Mouse (Mus musculus) CH12.LX (cell line): ENCODE results near the gene Fmnl1. TPM values are rescaled to one million over a fixed set of nuclear protein-coding genes. Genes with fewer than 3 reads are reported as not detected.

Experiments used
- DNase-seq: peaks from one replicate; pipeline ENCODE4 v3.0.0-alpha.2; 2013; ENCODE audit errors: extremely low read depth
- H3K27ac ChIP-seq: 2 replicates; pipeline ENCODE4 v1.5.1; 2012; ENCODE audit warnings: low read depth, mild to moderate bottlenecking, control low read depth, moderate library complexity; ENCODE audit not compliant: insufficient read depth
- H3K27me3 ChIP-seq: replicated peaks from 2 replicates; pipeline ENCODE3; 2012; ENCODE audit warnings: inconsistent platforms
- H3K36me3 ChIP-seq, 2 experiments: replicated peaks in 1 of 2; 2 replicates each; pipeline versions ENCODE3 to v1.6.1; 2012; ENCODE audit warnings: inconsistent platforms in 1 of 2, low read length in 1 of 2, mild to moderate bottlenecking in 1 of 2, mixed read lengths in 1 of 2, moderate library complexity in 1 of 2; ENCODE audit not compliant: control insufficient read depth in 1 of 2, insufficient read depth in 1 of 2
- H3K4me1 ChIP-seq, 2 experiments: 2 replicates each; pipeline ENCODE4 v1.6.1; 2012; ENCODE audit warnings: inconsistent platforms in 1 of 2, moderate library complexity in 1 of 2; ENCODE audit not compliant: insufficient read depth in 2 of 2, control insufficient read depth in 1 of 2
- H3K4me2 ChIP-seq: 2 replicates; pipeline ENCODE4 v1.6.1; 2012; ENCODE audit warnings: low read depth, mild to moderate bottlenecking, control low read depth; ENCODE audit not compliant: poor library complexity, insufficient read depth, severe bottlenecking
- H3K4me3 ChIP-seq, 3 experiments: fragments of 150-350 bp in 1 of 3; sonication (generic) in 1 of 3; replicated peaks in 1 of 3; 2 replicates each; pipeline versions ENCODE3 to v1.5.1; 2011 to 2012; ENCODE audit warnings: low read depth in 2 of 3, low read length in 2 of 3, mild to moderate bottlenecking in 2 of 3, moderate library complexity in 2 of 3, control low read depth in 1 of 3, improper control_type of control experiment in 1 of 3, inconsistent platforms in 1 of 3, mixed read lengths in 1 of 3; ENCODE audit not compliant: poor library complexity in 1 of 3
- H3K79me2 ChIP-seq: replicated peaks from 2 replicates; pipeline ENCODE4 v1.6.1; 2012; ENCODE audit warnings: mild to moderate bottlenecking, moderate library complexity; ENCODE audit not compliant: control insufficient read depth, poor library complexity, insufficient read depth, severe bottlenecking; ENCODE audit errors: extremely low read depth
- H3K9ac ChIP-seq: 2 replicates; pipeline ENCODE4 v1.6.1; 2012; ENCODE audit warnings: low read depth, mild to moderate bottlenecking, control low read depth, moderate library complexity; ENCODE audit not compliant: insufficient read depth
- H3K9me3 ChIP-seq: replicated peaks from 2 replicates; pipeline ENCODE3; 2012; ENCODE audit warnings: low read length, inconsistent platforms, mixed read lengths
- CHD2 ChIP-seq: IDR thresholded peaks from 2 replicates; pipeline ENCODE4 v1.6.1; 2011; ENCODE audit warnings: low read length, improper control_type of control experiment
- CTCF ChIP-seq, 2 experiments: IDR thresholded peaks in 1 of 2; conservative IDR thresholded peaks in 1 of 2; 2 replicates each; pipeline ENCODE4 v1.5.1; 2011 to 2012; ENCODE audit warnings: low read depth in 2 of 2, low read length in 2 of 2, improper control_type of control experiment in 1 of 2, inconsistent platforms in 1 of 2, mild to moderate bottlenecking in 1 of 2, moderate library complexity in 1 of 2
- EP300 ChIP-seq: IDR thresholded peaks from 2 replicates; pipeline ENCODE4 v1.6.1; 2011; ENCODE audit warnings: low read length, improper control_type of control experiment
- ETS1 ChIP-seq: conservative IDR thresholded peaks from 2 replicates; pipeline ENCODE4 v1.6.1; 2012; ENCODE audit warnings: low read depth, mild to moderate bottlenecking, inconsistent platforms, low read length, improper control_type of control experiment, moderate library complexity
- GABPA ChIP-seq: IDR thresholded peaks from 2 replicates; pipeline ENCODE4 v1.6.1; 2012; ENCODE audit warnings: low read depth, low read length, improper control_type of control experiment, inconsistent platforms; ENCODE audit not compliant: insufficient replicate concordance
- HCFC1 ChIP-seq: IDR thresholded peaks from 2 replicates; pipeline ENCODE4 v1.6.1; 2012; ENCODE audit warnings: low read depth, mild to moderate bottlenecking, inconsistent platforms, low read length, improper control_type of control experiment
- JUND ChIP-seq: conservative IDR thresholded peaks from 2 replicates; pipeline ENCODE4 v1.6.1; 2011; ENCODE audit warnings: low read depth, low read length, improper control_type of control experiment
- MAFK ChIP-seq: IDR thresholded peaks from 2 replicates; pipeline ENCODE4 v1.6.1; 2011; ENCODE audit warnings: low read length, improper control_type of control experiment; ENCODE audit not compliant: insufficient replicate concordance
- MAX ChIP-seq: IDR thresholded peaks from 2 replicates; pipeline ENCODE4 v1.6.1; 2011; ENCODE audit warnings: low read length, improper control_type of control experiment
- MYC ChIP-seq: IDR thresholded peaks from 2 replicates; pipeline ENCODE4 v1.6.1; 2011; ENCODE audit warnings: low read depth, mild to moderate bottlenecking, improper control_type of control experiment, low read length
- POLR2A ChIP-seq: IDR thresholded peaks from 2 replicates; pipeline ENCODE4 v1.6.1; 2011; ENCODE audit warnings: low read depth, mild to moderate bottlenecking, improper control_type of control experiment, low read length
- POLR2AphosphoS2 ChIP-seq: IDR thresholded peaks from 2 replicates; pipeline ENCODE4 v1.6.1; 2011; ENCODE audit warnings: low read depth, low read length, improper control_type of control experiment
- SIN3A ChIP-seq: IDR thresholded peaks from 2 replicates; pipeline ENCODE4 v1.6.1; 2012; ENCODE audit warnings: low read length, improper control_type of control experiment, inconsistent platforms
- TBP ChIP-seq: conservative IDR thresholded peaks from 2 replicates; pipeline ENCODE4 v1.6.1; 2011; ENCODE audit warnings: low read depth, low read length, improper control_type of control experiment
- TCF12 ChIP-seq: IDR thresholded peaks from 2 replicates; pipeline ENCODE4 v1.6.1; 2014; ENCODE audit warnings: low read depth, mild to moderate bottlenecking, inconsistent platforms, low read length, improper control_type of control experiment
- UBTF ChIP-seq: IDR thresholded peaks from 2 replicates; pipeline ENCODE4 v1.6.1; 2012; ENCODE audit warnings: low read depth, mild to moderate bottlenecking, inconsistent platforms, low read length, improper control_type of control experiment, moderate library complexity
- USF2 ChIP-seq: conservative IDR thresholded peaks from 2 replicates; pipeline ENCODE4 v1.6.1; 2011; ENCODE audit warnings: low read depth, low read length, improper control_type of control experiment
- ZC3H11A ChIP-seq: IDR thresholded peaks from 2 replicates; pipeline ENCODE4 v1.6.1; 2012; ENCODE audit warnings: low read depth, mild to moderate bottlenecking, inconsistent platforms, low read length, improper control_type of control experiment
- ZNF384 ChIP-seq: IDR thresholded peaks from 2 replicates; pipeline ENCODE4 v1.6.1; 2012; ENCODE audit warnings: low read depth, low read length, improper control_type of control experiment, inconsistent platforms
- dilution Hi-C: fragments of 300-500 bp; cut with MboI; formaldehyde crosslinking; loops from 2 replicates; pipeline ENCODE4 v1.14.3; 2020; ENCODE audit warnings: low sequenced_read_pairs; ENCODE audit not compliant: extremely low pct_unique_long_range_greater_than_20kb, extremely low pct_ligation_motif_present
- in situ Hi-C: fragments of 300-500 bp; cut with MboI; formaldehyde crosslinking; loops from 3 replicates; pipeline ENCODE4 v1.14.3; 2019; ENCODE audit warnings: low sequenced_read_pairs, low pct_ligation_motif_present, low pct_unique_long_range_greater_than_20kb, mixed read lengths
- polyA plus RNA-seq: library from polyadenylated mRNA; unstranded; fragments of >175 nt; gene quantifications from 2 replicates; pipeline ENCODE4 v1.2.1, GENCODE M21; 2012; ENCODE audit warnings: low read depth; ENCODE audit not compliant: insufficient read length
- total RNA-seq, 2 experiments: library from RNA; depleted of rRNA; stranded (reverse); fragments of 300-350 nt in 1 of 2; fragments of >200 nt in 1 of 2; gene quantifications; 2 replicates each; pipeline ENCODE4 v1.2.3; 2012 to 2014

Gene Fmnl1
- total and polyA plus RNA-seq, 3 experiments: 6.9 to 118 (median 35.0) TPM

DNA sequence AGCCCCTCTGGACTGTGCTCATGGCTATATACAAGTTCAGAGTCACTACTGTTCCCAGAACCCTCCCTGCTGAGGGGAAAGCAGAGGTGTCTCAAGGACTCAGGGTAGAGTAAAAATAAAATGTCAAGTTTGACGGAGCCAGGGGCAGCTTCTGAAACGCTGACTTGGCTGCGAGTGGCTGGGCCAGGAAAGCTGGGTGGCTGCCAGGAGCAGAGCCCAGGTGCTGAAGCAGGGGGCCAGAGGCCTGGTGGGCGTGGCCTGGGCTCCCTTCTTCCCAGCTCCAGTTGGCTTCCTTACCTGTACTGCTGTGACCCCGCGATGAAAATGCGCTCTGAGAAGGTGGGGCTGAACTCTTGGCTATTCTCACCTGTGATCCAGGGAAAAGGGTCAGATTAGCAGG lies 69.8 kb downstream of the Fmnl1 start:
- Histone ChIP-seq H3K9ac (no peak overlapping the region), H3K79me2 (peaks cover under 1% of the 10 kb centered on the region; the same call in 1 of the 2 replicates), H3K27me3 (no peaks in the 10 kb centered on the region), H3K4me3 (no peak overlapping the region), H3K9me3 (peaks cover 12% of the 10 kb centered on the region), H3K4me1 (peaks cover 24 to 73% of the 10 kb centered on the region in 2 experiments), H3K36me3 (peaks cover 57 to 86% of the 10 kb centered on the region in 2 experiments), H3K27ac (no peak overlapping the region), H3K4me2 (no peak overlapping the region)
- DNase-seq: no peak
- in situ Hi-C loops (no loop called here), dilution Hi-C loops (no loop called here)
- no peak for TF ChIP-seq MAX

DNA sequence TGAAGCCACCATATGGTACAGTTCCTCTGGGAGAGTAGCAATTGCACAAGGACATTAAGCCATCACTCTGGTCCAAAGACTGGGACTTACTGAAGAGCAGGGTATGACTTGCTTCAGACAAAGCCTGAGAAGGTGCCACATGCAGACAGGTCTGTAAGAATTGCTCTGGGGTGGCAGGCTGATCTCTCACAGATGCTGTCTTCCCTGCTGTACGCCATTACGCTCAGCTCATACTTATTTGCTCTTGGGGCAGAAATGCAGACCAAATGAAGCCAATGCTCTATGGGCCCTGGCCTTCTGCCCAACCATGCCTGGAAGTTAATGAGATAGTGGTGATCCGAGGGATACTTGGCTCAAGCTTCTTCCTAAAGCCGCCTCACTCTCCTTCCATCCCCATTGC lies 73.9 kb downstream of the Fmnl1 start:
- Histone ChIP-seq H3K4me2 (no peak overlapping the region), H3K27me3 (no peaks in the 10 kb centered on the region), H3K79me2 (peaks cover 14% of the 10 kb centered on the region), H3K36me3 (peaks cover 27 to 53% of the 10 kb centered on the region in 2 experiments), H3K27ac (no peak overlapping the region), H3K4me1 (peaks cover 31 to 72% of the 10 kb centered on the region in 2 experiments), H3K9me3 (no peaks in the 10 kb centered on the region), H3K4me3 (no peak overlapping the region), H3K9ac (no peak overlapping the region)
- DNase-seq: no peak
- in situ Hi-C loops (no loop called here), dilution Hi-C loops (no loop called here)
- no peak for TF ChIP-seq POLR2AphosphoS2
- TF ChIP-seq POLR2A: no peak
- no peak for TF ChIP-seq MYC

DNA sequence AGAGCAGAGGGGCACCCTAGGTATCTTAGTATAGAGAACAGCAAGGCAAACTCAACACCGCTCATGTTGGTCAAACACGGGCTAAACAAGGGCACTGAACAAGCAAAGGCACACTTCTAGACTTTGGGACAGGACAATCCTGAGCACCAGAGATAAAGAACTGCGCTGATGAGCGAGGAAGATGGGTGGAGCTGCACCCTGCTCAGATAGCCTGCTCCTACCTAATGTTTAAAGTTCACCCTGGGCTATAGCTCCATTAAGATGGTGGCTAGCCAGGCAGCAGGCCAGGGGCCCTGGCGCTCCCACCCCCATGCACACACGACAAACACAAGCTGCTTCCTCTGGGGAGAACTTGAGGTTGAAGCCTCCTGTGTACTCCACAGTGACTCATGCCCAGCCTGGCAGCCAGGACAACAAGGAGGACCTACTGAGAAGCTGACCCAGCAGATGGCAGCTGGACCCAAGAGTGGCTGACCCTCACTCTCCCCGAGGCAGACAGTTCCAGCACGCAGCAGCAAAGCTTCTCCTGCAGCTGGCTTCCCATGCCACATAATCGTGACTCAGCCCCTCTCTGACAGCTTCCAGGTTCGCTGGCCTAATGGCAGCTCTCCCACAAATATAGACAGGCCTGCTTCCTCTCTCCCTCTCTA lies 75.3 kb downstream of the Fmnl1 start:
- Histone ChIP-seq H3K79me2 (peaks cover 14% of the 10 kb centered on the region), H3K27me3 (no peaks in the 10 kb centered on the region), H3K27ac (no peak overlapping the region), H3K4me2 (no peak overlapping the region), H3K9ac (no peak overlapping the region), H3K9me3 (no peaks in the 10 kb centered on the region), H3K36me3 (peaks cover 13 to 39% of the 10 kb centered on the region in 2 experiments), H3K4me3 (no peak overlapping the region), H3K4me1 (peaks cover 34 to 69% of the 10 kb centered on the region in 2 experiments)
- dilution Hi-C loops: no loop called here
- no peak for TF ChIP-seq POLR2A
- TF ChIP-seq TCF12: 0 out of 2 replicates have a peak, but pooled peaks have one; percentile 9
- in situ Hi-C loops: no loop called here
- no peak for DNase-seq

DNA sequence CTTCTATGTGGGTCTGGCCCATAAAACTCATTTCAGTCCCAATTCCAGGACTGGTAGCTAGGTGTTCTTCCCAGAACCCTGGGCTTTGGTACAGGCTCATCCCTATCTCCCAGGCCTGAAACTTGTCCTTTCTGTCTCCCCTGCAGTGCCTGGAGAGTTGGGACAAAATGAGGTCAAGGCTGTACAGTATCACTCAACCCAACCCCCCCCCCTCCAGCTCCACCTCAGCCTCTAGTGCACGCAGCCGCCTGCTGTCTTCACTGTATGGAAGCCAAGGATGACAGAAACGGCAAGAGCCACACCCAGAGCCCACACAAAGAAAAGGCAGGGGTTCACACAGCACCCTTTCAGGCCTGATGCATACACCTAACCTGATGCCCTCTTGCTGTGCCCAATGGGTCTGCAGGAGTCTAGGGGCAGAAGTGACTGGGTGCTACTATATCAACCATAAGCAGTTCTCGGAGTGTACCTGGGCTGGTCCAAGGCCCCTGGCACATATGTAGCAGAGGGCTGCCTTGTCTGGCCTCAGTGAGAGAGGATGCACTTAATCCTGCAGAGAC lies 75.9 kb downstream of the Fmnl1 start:
- no peak for DNase-seq
- H3K4me3 ChIP-seq: no peak overlapping the region
- H3K4me2 ChIP-seq: no peak overlapping the region
- H3K9me3 ChIP-seq: no peaks in the 10 kb centered on the region
- H3K27ac ChIP-seq: no peak overlapping the region
- in situ Hi-C loops: no loop called here
- H3K36me3 ChIP-seq: peaks cover 8 to 34% of the 10 kb centered on the region in 2 experiments
- peaks cover 17% of the 10 kb centered on the region for H3K79me2 ChIP-seq
- H3K27me3 ChIP-seq: no peaks in the 10 kb centered on the region
- peaks cover 34 to 69% of the 10 kb centered on the region in 2 experiments for H3K4me1 ChIP-seq
- no peak overlapping the region for H3K9ac ChIP-seq
- dilution Hi-C loops: no loop called here
- TF ChIP-seq JUND (no peak), ZNF384 (no peak), EP300 (no peak), ETS1 (no peak), TCF12 (no peak), GABPA (no peak), HCFC1 (no peak), POLR2AphosphoS2 (no peak), ZC3H11A (no peak), SIN3A (no peak), CHD2 (no peak), MAFK (no peak), TBP (no peak), MYC (no peak), UBTF (no peak), USF2 (no peak), CTCF (conservative IDR thresholded peaks at IDR 0.05 in 1 of 2, IDR thresholded peaks at IDR 0.05 in 1 of 2; ENCODE audit: low read depth in 2 of 2, low read length in 2 of 2) (no peak)
